Mouse (Mus musculus): ENCODE results near the gene Pkd2l1.
A peak's percentile ranks its signal among the peaks of the same experiment; 100 is the strongest.

Pkd2l1 gene

DNA sequence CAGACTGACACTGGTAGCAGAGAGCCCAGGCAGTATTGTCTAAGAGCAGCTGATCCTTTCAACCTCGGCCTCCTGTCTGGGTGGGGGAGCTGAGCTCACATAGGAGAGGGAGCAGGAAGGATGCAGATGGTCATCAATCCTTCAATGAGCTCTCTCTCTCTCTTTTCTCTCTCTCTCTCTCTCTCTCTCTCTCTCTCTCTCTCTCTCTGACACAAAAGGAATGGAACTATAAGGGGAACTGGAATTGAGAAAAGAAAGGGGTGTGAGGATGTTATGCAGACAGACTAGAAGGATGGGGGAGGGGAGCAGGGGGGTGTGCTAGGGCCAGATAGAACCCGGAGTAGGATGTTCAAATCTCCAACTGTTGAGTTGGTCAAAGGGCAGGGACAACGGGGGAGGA is at the start of gene Pkd2l1:
Gene Pkd2l1 (minus strand): TSS at position 101 of the 400 bp plus-strand sequence.
- no peak for DNase-seq

DNA sequence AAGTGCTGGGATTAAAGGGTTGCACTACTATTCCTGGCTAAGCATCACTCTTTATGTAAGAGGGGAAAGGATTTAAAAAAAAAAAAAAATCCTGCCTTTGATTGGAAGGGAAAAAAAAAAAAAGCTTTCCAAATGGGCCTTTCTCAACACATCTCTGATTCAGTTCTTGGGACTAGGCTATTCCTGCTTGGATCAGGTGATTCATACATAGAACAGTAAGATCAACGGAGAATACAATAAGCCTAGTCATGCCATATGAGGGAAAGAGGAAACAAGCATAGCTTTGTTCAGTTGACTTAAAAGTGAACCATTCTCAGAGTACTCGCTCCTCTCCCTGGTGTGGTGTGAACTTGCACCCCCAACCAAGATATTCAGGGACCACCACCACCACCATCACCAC is 46.7 kb upstream of the Pkd2l1 start:
- no peak for DNase-seq

DNA sequence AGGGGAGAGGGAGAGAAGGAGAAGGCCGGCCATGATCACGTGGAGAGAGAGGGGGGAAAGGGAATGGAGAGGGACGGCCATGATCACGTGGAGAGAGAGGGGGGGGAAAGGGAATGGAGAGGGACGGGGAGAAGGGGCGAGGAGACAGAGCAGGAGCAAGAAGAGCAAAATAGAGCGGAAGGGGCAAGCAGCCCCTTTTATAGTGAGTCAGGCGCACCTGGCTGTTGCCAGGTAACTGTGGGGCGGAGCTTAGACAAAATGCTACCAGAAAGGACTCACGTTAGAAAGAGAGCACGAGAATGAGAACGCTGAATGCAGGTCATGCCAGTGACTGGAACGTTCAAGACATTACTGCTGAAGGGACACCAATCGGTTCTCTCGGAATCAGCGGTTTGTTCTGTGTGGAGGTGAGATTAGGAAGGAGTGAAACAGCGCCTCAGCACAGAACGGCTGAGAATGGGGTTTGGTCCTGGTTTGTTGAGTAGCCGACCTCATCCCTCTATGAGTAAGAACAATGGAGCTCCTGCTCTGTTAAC is 45.3 kb upstream of the Pkd2l1 start:
- peak in 1 of 2 experiments; percentile 34 for DNase-seq

DNA sequence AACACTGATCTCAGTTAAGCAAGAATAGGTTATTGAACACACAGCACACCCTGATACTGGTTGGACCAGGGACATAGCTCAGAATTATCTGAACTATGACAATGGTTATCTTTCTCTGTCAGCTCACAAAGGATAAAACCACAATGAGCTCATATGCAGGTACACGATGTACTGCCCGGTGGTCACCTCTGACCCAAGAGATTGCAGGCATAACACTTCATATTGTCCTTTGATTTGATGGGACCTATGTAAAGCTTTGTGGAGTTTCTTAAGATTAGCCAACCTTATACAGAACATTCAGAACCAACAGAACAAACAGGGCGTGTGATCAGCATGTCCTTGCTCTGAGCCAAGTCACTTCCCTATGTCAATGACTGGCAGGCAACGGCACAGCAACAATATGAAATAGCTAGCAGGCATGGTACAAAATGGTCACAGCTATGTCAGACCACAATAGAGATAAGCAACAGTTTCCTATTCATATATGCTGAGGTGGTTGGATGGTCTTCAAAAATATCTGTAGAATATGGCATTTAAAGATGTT is 39.4 kb upstream of the Pkd2l1 start:
- DNase-seq = no peak

DNA sequence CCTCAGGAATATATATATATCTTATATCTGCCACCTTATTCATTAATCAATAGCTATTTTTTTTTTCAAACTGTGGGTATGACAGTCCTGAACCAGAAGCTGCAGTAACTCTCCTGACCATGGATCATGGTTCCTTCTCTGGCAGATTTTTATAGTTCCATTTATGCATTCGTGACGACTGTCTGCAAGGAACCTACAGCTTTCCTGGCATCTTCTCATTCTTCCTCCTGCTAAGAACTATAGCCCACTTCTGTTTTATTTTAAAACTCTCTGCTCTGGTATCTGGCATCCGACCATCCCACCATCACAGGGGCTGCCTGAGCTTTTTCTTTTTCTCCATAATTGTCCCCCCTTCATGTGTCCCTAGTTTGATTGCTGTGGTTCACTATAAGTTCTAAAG is 38.0 kb upstream of the Pkd2l1 start:
- DNase-seq = no peak

DNA sequence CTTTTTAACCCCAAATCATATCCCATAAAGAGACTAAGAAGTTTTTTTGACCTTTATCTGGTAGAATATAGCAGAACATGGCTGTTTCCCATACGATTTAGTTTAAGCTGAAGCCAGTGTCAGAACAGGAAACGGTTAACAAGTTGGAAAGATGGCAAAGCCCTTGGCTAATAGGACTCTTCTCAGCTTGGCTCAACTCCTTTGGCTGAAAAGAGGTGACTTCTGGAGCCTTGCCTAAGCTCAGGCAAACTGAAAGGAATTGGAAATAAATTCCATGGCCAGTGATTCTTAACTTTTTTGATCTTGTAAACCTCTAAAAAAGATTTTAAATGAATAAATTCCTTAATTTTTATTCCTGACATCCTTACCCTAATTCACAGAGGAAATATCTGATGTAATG is 37.5 kb upstream of the Pkd2l1 start:
- DNase-seq = no peak

DNA sequence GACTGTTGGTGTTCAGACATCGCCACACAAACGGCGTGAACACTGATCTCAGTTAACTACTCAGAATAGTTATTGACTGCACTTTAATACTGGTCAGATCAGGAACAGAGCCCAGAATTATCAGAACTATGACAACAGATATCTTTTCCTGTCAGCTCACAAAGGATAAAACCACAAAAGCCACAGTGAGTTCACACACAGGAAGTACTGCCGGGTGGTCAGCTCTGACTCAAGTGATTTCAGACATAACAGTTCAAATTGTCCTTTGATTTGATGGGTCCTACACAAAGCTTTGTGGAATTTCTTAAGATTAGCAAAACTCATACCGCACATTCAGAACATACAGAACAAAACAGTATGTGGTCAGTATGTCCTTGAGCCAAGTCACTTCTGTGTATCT is 33.5 kb upstream of the Pkd2l1 start:
- DNase-seq = no peak

DNA sequence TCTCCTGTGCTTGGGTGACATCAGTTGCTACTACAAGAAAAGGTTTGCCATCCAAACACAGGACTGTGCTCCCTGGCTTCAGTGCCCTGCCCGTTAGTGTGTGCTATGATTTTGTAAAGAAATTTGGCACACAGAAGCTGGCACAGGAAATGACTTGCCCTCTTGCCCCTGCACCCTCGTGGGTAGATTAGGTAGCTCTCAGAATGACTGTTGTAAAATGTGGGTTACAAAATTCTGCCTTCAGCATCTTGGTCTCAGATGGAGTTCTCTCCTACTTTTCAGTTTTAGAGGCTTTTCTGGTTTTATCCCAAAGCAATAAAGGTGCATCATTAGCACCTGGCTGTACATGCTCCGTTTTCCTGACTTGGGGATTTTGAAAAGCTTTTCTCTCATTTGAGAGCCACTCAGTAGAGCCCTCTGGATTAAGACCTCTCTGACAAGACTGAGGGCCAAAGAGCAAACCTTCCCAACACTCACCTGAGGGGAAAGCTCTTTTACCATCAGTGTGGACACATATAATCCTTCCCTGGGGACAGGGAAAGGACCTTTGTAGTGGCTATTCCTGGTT is 25.8 kb upstream of the Pkd2l1 start:
- DNase-seq = no peak

DNA sequence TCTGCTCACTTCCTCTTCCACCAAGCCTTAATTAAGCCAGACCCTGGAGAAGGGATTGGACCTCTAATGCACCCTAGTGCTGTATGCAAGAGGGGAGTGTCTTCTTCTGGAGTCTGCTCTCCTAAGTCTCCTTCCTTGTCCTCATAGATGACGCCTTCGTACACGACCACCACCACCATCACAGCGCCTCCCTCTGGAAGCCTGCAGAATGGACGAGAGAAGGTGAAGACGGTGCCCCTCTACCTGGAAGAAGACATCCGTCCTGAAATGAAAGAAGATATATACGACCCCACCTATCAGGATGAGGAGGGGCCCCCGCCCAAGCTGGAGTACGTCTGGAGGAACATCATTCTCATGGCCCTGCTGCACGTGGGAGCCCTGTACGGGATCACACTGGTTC is 23.0 kb upstream of the Pkd2l1 start:
- DNase-seq = no peak

DNA sequence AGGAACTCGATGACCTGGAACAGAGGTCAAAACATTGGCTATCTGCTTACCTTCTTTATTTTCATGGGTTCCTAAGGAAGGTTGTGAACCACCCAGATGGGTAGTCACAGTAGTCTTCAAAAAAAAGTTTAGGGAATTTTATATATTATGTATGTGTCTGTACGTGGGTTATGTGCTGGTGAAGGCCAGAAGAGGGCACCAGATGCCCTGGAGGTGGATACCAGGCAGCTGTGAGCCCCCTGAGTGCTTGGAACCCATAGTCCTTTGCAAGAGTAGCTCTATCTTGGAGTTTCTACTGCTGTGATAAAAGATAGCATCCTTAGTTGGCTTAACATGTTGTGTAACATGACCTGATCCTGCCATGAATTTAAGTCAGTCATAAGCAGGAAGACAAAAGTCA is 14.8 kb upstream of the Pkd2l1 start:
- no peak for DNase-seq

DNA sequence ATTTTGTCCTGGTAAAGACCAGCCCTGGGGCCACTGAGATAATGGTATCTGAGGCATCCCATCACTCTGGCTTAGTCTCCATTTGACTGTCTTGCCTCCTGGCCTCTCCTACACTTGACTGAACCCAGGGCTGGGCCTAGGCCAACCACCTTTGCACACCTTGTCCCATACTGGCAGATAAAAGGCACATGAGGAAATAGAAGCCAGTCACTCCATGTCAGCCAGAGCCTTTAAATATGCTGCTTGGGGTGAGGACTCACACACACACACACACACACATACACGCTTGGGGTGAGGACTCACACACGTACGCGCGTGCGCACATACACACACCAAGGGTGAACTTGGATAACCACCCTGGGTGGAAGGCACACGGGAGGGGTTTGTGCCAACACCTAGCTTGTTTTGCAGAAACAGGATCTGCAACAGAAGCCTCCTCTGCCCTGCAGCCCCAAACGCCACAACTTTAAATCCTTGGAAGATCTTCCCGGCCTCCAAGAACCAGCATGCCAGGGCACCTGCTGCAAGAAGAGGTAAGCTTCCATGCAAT is 10.8 kb upstream of the Pkd2l1 start, which contains the start of gene Scd3:
Gene Scd3 (plus strand): TSS at position 255 of the 550 bp plus-strand sequence.
- DNase-seq = no peak

DNA sequence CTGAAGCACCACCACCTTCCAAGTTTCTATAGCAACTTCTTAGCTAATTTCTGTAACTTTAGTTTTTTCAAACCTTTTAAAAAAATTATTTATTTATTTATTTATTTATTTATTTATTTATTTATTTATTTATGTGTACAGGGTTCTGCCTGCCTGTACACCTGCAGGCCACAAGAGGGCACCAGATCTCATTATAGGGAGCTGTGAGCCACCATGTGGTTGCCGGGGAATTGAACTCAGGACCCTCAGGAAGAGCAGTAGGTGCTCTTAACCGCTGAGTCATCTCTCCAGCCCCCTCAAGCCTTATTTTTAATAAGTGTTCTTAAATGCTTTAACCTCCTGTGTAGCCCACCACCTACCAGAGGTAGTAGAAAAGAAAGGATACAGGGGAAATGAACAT is 6.7 kb upstream of the Pkd2l1 start:
- DNase-seq = peak; percentile 14 to 16

DNA sequence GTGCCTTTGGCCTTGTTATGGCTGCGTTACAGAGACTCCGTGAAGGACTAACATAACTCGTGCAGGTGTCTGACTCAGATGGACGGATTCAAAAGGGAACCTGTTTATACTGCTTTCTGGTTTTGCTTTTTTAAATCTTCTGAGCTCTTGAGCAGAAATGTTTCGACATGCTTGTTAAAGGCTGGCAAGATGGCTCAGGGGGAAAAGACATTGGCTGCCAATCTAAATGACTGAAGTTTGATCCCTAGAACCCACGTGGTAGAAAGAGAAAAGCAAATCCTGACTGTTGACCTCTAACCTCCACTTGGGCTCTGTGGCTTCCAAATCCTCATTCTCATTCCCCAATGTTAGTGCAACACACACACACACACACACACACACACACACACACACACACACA is 6.3 kb upstream of the Pkd2l1 start:
- no peak for DNase-seq

DNA sequence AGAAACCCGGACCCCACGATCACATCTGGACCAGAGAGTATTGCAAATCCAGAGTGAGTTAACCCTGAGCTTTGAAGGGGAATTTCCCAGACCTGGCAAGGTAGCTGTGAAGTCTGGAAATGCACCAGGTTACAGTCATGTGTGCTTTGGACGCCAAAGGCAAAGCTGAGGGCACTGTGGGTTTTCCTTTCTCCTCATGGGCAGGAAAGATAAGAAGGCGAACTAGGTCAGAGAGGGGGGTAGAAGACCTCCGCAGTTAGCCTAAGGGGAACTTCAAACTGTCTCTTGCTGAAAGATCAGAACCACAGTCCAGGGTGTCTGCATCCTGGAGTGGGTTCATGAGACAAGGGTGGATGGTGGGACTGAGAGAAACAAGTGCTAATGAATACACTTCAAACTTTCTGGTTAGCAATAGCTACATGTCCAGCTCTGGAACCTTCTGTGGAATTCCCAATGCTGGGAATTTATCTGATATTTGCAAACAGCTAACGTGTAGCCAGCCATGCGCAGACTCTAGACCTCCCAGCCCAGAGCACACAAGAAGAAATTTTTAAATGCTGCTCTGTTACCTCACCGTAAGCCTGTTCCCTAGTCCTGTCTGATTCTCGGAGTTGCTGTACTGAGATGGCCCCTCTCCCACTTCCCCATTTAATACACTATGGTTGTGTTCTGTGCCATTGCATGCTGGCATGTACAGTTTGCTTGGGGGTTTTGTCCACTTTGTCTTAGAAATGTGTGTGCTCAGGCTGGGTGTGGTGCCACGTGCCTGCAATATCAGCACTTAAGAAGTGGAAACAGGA is 5.0 kb upstream of the Pkd2l1 start:
- no peak for DNase-seq

DNA sequence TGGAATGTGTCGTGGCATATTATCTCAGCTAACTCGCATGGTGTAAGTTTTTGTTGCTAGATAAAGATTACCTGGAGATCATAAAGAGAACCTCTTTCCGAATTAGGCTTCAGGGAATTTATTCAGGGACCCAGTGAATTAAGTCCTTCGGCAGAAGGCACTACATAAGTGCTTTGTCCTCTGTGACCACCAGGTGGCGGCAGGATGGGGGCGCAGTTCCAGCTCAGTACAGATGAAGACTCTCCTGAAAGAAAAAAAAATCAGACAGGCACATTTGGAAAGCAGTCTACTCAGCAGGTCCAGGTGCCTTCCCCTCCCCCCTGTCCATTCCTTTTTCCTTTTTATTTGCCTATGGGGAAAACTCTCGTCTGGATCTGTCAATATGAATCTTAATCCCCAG is 2.9 kb upstream of the Pkd2l1 start:
- peak; percentile 80 for DNase-seq

DNA sequence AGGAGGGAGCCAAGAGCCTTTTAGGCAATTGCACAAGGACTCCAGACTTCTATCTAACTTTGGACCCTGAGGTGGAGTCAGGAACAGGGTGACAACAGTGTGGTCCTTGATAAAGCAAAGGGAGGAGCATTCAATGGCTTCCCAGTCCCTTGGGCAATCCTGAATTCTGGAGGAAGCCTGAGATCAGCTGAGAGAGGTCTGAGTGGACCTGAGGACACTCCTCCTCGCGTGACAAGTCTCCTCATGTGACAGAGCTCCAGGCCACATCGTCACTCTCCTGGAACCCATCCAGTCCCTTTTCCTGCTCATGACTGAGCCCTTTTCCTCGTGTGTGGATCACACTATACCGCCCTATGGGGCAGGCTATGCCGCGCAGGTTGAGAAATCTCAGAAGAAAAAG is 1.7 kb upstream of the Pkd2l1 start:
- DNase-seq = no peak

DNA sequence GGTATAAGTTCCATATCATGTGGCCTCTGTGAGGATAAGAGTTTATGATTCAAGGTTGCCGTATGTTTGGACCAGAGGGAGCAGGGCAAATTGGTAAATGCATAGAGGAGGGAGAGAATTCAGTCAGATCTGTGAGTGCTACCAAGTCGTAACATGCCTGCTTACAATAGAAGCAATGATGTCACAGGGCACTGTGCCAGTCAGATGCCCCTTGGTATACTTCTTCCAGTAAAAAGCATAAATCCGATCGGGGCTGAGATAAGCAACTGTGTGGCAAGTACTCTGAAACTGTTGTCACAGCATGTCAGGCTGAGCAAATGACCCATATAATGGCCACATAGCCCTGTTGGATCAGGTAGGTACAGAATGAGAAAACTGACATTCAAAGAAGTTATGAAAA is 3.2 kb downstream of the Pkd2l1 start:
- DNase-seq = no peak

DNA sequence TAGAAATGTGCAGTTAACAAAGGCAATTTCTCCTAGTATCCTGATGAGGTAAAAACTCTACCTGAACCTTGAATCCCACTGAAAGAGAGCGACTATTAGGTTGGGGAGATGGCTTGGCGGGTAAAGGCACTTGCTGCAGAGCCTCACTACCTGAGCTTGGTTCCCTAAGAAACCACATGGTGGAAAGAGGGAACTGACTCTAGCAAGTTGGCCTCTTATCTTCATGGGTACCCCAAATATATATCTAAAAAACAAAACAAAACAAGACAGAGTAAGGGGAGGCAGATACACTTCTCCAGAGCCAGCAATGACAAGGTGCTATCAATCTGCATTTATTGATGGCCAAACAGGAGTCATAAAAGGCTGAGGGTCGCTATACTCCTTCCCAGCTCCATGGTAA is 8.3 kb downstream of the Pkd2l1 start:
- DNase-seq = no peak

DNA sequence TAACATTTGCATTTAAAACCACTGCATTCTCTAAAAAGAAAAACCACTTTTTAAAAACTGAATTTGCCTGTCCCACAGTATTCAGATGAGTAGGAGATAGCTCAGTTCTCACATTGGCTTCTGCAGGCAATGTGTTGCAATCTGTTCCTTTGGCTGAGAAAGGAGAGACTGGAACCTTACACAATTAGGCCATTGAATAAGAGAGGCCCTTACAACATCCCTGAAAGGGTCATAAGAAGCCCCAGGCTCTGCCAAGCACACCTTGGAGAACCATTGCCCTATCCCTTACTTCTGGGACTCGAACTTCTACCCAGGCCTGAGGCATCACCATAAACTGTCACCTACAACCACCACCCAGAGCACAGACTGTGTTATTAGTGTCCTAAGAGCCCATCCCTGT is 11.7 kb downstream of the Pkd2l1 start:
- DNase-seq = no peak

DNA sequence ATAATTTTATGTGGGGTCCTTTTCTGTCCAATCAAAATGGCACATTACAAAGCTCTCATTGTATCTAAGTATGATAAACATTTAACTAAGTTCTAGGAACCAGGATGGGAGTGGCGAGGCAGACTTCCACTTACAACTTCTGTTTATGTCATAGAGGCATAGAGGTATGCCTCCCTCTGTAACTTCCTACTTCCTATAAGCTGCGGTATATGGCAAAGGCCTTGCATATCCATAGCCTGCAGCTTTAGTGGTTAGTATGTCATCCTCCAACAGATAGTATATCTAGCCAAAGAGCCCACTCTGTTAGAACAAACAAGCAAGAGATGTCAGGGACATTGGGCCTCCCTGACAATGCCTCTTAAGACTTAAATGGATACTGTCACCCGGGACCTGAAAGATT is 15.5 kb downstream of the Pkd2l1 start:
- DNase-seq = no peak

DNA sequence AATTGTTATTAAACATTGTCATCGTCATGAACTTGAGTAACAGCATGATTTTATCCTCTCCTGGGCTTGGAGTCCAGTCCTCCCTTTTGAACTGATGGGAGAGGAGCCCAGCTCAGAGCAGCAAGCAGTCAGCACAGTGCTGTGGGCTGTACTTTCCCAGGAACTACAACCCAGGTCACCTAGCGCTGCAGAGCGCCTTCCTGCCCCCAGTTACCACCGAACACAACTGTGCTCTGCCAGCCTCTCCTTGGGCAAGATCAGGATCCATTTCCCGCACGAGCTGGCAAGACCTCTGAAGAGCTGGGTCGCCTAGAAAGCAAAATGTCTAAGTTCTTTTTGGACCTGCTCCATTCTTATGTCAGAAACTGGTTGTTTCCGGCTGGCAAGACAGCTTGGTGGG is 17.4 kb downstream of the Pkd2l1 start:
- no peak for DNase-seq

DNA sequence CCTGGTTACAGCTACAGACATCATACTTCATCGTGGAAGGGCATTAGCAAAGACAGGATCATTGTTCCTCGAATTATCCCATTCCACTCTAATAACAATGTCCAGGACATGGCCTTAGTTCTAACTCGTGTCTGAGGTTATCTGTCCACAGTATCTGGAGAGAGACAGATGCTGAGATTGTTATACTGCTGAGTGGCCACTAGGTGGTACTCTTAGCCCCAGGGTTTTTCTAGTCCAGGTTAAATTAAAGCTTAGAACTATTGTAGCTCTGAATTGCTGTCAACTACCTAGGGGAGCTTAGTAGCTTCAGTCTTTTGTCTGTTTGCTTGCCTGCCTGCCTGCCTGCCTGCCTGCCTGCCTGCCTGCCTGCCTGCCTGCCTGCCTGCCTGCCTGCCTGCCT is 30.7 kb downstream of the Pkd2l1 start:
- DNase-seq = no peak

DNA sequence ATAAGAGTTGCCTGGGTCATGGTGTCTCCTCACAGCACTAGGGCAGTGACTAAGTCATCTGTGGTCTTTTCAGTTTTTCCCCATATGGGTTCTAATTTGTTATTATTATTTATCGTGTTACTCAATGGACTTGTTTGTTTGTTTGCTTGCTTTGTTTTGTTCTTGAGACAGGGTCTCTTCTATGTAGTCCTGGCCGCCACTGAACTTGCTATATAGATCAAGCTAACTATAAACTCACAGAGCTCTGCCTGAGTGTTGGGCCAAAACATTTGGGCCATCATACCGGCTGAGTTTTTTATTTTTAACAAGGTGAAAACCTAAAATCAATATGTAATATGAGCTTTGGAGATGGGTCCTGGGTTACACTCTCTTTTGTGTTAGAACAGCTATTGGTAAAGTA is 32.9 kb downstream of the Pkd2l1 start:
- DNase-seq = no peak

DNA sequence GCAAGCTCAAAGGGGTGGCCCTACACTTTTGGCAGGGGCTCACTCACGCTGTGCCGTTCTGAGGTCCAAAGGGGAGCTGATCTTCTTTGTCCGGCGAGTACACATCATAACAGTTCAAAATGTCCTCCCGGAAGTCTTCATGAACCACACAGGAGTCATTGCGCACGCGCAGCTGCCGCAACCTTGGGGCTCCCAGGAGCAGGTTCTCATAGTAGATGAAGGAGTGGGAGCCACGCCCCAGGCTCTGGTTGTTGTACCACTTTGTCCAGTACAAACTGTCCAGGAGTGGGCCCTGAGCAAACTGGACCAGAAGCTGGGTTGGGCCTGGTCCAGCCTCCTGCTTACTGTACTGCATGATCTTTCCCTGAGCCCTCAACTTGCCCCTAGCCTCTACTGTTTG is 35.2 kb downstream of the Pkd2l1 start:
- no peak for DNase-seq
